Mouse (Mus musculus) hindbrain, embryonic 12.5 days (tissue): ENCODE data around the gene Man1c1. TPM values are rescaled to one million over a fixed set of nuclear protein-coding genes. Genes with fewer than 3 reads are reported as not detected.

Source experiments
- ATAC-seq: fragments of 200-750 bp; cut with Nextera tagmentation; 2 replicates; pipeline ENCODE4 v1.8.0; 2017; ENCODE audit warnings: moderate TSS enrichment; ENCODE audit not compliant: low FRiP score
- H3K27ac ChIP-seq: fragments of 300-500 bp; sonication (generic); 2 replicates; pipeline ENCODE4 v1.5.1; 2016; ENCODE audit warnings: mild to moderate bottlenecking
- H3K27me3 ChIP-seq: fragments of 300-500 bp; sonication (generic); 2 replicates; pipeline ENCODE4 v1.6.1; 2016; ENCODE audit warnings: mild to moderate bottlenecking
- H3K36me3 ChIP-seq: fragments of 300-500 bp; sonication (generic); 2 replicates; pipeline ENCODE4 v1.6.1; 2016; ENCODE audit warnings: mild to moderate bottlenecking
- H3K4me1 ChIP-seq: fragments of 300-500 bp; sonication (generic); 2 replicates; pipeline ENCODE4 v1.6.1; 2016
- H3K4me2 ChIP-seq: fragments of 300-500 bp; sonication (generic); replicated peaks from 2 replicates; pipeline ENCODE4 v1.6.1; 2016; ENCODE audit warnings: mild to moderate bottlenecking
- H3K4me3 ChIP-seq: fragments of 300-500 bp; sonication (generic); 2 replicates; pipeline ENCODE4 v1.5.1; 2016; ENCODE audit warnings: mild to moderate bottlenecking
- H3K9ac ChIP-seq: fragments of 300-500 bp; sonication (generic); 2 replicates; pipeline ENCODE4 v1.6.1; 2016; ENCODE audit warnings: mild to moderate bottlenecking, moderate library complexity
- H3K9me3 ChIP-seq: fragments of 300-500 bp; sonication (generic); replicated peaks from 2 replicates; pipeline ENCODE4 v1.6.1; 2016; ENCODE audit warnings: mild to moderate bottlenecking
- WGBS: fragments of 180-500 bp; shearing (Covaris S2); methylation state at CpG from one replicate; pipeline ENCODE4 v1.1.7; 2016; 5-methylcytosine and 5-hydroxymethylcytosine counted together
- polyA plus RNA-seq: library from polyadenylated mRNA; unstranded; fragments of >200 nt; fragmentation: Nextera tagmentation; extraction: Ambion mirVana; gene quantifications from 2 replicates; pipeline ENCODE4 v1.2.1, GENCODE M21; 2016

Man1c1 gene
- polyA plus RNA-seq, 1 experiment from 2014 or later: 6.4 TPM

DNA sequence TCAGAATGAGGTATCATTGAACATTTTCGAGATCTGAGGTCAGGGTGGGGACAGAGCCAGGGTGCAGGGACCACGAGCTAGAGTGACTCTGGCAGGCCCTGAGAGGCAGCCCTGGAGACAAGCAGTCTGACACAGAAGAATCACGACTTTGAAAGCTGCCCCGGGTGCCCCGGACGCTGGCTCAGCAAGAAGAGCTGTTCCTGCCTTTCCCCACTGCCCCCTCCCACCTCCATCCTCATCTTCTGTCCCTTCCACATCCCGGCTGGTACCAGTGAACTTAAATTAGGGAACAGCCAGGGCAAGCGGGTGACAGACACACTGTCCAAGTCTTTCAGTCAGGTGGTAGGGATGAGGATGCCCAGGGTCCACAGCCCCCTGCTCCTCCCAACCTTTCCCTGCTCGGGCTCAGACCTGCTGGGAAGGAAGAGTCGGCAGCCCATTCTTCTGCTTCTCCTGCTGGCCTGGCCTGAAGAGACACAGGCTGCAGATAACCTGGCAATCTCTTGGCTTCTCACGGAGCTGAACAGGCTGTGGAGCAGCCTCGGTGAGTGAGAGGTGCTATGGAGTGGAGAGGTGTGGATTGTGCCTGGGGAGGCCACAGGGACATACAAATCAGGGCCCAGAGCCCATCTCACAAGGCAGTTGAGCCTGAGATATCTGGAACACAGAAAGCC, 35.6 kb downstream of the Man1c1 start:
- no peak for ATAC-seq
- Histone ChIP-seq H3K27me3 (peaks cover 11% of the 10 kb centered on the region), H3K4me1 (peaks cover 29% of the 10 kb centered on the region), H3K4me2 (no peak overlapping the region), H3K9ac (no peak overlapping the region), H3K4me3 (no peak overlapping the region), H3K27ac (no peak overlapping the region), H3K36me3 (no peaks in the 10 kb centered on the region), H3K9me3 (no peaks in the 10 kb centered on the region)
- 62% methylated on average over 12 of the region's 12 CpGs for WGBS

DNA sequence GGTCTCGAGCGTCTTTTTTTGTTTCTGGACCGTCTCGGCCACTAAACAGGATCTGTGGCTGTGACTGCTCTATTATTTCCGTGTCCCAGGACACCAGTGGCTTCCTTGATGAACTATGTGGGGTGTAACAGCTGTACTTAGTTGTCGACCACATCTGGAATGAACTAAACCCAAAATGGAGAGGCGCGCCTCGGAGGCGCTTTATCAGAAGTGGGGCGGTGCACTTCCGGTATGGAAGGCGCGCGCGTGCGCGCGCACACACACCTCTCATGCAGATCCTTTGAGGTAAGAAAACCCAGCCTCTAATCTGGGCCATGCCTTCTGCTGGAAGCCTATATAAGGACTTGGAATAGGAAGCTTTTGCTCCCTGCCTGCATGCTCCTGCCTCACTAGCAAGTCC, 37.7 kb downstream of the Man1c1 start:
- Histone ChIP-seq H3K4me1 (peaks cover 20% of the 10 kb centered on the region), H3K9me3 (no peaks in the 10 kb centered on the region), H3K27ac (no peak overlapping the region), H3K27me3 (peaks cover 10% of the 10 kb centered on the region), H3K9ac (no peak overlapping the region), H3K36me3 (no peaks in the 10 kb centered on the region), H3K4me2 (no peak overlapping the region), H3K4me3 (no peak overlapping the region)
- ATAC-seq: no peak
- whole genome bisulfite sequencing: 91% methylated on average over 19 of the region's 19 CpGs

DNA sequence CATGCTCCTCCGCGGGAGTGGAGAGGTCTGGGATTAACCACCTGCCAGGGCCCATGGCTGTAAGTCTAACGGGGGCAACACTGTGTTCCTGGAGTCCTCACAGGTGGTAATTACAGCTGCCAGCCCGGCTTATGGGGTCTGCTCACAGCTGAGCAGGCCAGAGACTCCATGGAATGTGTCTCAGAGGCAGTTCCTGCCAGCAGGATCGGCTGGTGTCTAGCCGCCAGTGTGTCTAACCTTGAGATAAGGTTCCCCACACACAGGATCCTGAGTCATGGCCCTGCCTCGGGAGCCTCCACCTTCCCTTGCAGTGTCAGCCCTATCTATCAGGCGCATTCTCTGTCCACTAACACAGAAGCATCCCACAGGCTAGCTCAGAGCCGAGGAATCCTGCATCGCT, 41.0 kb downstream of the Man1c1 start:
- no peak overlapping the region for H3K4me2 ChIP-seq
- no peaks in the 10 kb centered on the region for H3K9me3 ChIP-seq
- ATAC-seq: no peak
- no peaks in the 10 kb centered on the region for H3K36me3 ChIP-seq
- H3K9ac ChIP-seq: no peak overlapping the region
- 0 out of 2 replicates have a peak, but pooled peaks cover 5% of the 10 kb centered on the region for H3K27me3 ChIP-seq
- no peak overlapping the region for H3K4me3 ChIP-seq
- WGBS: 70% methylated on average over 10 of the region's 10 CpGs
- peaks cover 25% of the 10 kb centered on the region for H3K4me1 ChIP-seq
- no peak overlapping the region for H3K27ac ChIP-seq

DNA sequence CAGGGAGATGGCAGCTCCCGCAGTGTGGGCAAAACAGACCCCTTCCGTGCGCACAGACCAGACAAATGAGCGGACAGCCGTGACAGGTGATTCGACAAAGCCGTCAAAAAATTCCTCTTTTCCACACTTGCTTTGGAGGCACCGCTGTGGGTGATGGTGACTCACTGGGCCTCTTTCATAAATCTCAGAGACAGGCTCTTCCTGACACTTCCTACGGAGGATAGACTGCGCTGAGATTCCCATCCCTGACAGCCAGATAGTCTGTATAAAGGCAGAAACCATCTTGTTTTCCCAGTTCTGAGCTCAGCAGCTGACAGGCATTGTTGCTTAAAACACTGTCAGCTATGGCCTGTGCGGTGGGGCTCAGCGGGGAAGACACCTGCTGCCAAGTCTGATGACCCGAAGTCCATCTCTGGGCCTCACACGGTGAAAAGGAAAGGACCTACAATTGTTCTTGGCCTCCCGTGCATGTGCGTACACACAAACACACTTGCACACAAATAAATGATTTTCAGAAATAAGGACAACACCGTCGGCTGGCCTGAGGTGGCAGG, 43.4 kb downstream of the Man1c1 start:
- Histone ChIP-seq H3K4me2 (peak overlapping the region; percentile 52), H3K36me3 (no peaks in the 10 kb centered on the region), H3K9me3 (no peaks in the 10 kb centered on the region), H3K9ac (0 out of 2 replicates have a peak overlapping the region, but pooled peaks have one; percentile 23), H3K4me3 (0 out of 2 replicates have a peak overlapping the region, but pooled peaks have one; percentile 20), H3K27me3 (0 out of 2 replicates have a peak, but pooled peaks cover 11% of the 10 kb centered on the region), H3K27ac (peak overlapping the region; percentile 57; the same call in 1 of the 2 replicates), H3K4me1 (peaks cover 30% of the 10 kb centered on the region)
- 30% methylated on average over 18 of the region's 18 CpGs for WGBS
- no peak for ATAC-seq

DNA sequence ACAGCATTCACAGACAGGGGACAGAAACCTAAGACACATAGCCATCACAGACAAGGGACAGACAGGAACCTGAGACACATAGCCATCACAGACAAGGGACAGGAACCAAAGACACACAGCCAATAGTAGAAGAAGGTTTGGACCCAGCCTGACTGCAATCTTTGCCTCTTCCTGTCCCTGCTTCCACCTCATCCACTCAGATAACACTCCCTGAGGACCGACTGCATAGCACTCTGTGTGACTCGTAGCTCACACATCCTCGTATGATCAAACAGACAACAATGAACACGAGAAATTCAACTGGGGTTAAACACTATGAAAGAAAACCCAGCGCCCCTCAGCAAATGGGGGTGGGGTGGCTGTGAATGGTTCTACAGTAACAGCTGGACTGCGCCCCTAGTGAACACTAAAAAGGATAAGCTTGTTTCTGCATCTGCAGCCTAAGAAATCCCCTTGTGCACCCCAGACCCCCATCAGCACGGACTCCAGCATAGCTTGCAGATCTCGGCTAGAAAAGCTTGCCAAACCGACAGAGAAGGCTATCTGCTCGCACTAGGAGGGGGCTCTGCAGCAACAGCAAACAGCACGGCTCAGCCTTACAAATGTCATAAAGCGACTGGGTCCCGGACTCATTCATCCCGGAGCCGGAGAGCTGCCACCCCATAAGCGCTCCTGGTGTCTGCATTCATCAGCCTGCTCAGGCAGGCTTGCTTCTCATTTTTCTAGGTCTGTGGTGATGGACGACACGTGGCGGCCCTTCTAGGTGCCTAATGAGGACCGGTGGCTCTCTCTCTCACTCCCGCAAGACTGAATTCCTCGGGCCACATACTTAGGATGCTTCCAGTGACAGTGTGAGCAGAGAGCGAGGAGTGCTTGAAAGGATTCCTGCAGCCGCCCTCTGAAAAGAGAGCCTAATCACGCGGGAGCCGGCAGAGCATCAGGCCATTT, 44.5 kb downstream of the Man1c1 start:
- WGBS: 12% methylated on average over 27 of the region's 27 CpGs
- H3K4me1 ChIP-seq: peaks cover 36% of the 10 kb centered on the region
- ATAC-seq: peak; percentile 57

DNA sequence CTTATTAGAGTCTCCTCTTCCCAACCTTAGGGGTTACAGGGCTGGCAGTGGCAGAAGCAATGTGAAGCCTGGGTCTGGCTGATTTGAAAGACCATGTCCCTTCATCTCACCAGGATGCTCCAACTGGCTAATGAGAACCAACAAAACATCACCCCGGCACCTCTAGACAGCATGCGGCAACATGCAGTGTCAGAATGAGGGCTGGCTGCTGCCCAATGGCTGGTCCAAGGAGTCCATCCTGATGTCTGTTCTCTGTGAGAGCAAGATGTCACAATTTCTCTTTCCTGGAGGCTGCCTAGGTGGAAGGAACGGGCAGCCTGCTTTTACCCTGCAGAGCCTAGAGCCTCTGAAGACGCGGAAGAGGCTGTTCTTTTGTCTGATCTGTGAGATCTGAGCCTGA, 46.6 kb downstream of the Man1c1 start:
- Histone ChIP-seq H3K4me3 (no peak overlapping the region), H3K9me3 (no peaks in the 10 kb centered on the region), H3K9ac (no peak overlapping the region), H3K4me2 (no peak overlapping the region), H3K4me1 (peaks cover 38% of the 10 kb centered on the region), H3K27me3 (peaks cover 11% of the 10 kb centered on the region; the same call in 1 of the 2 replicates), H3K27ac (no peak overlapping the region), H3K36me3 (no peaks in the 10 kb centered on the region)
- ATAC-seq: no peak
- WGBS: 65% methylated on average over 5 of the region's 5 CpGs

More for the DNA sequence above, 44.5 kb downstream of the Man1c1 start:
- H3K9me3 ChIP-seq: no peaks in the 10 kb centered on the region
- peak overlapping the region; percentile 57; the same call in 1 of the 2 replicates for H3K27ac ChIP-seq
- H3K4me2 ChIP-seq: peak overlapping the region; percentile 52
- peak overlapping the region; percentile 20 for H3K4me3 ChIP-seq
- H3K36me3 ChIP-seq: no peaks in the 10 kb centered on the region
- H3K9ac ChIP-seq: peak overlapping the region; percentile 43; the same call in 1 of the 2 replicates
- H3K27me3 ChIP-seq: peaks cover 11% of the 10 kb centered on the region; the same call in 1 of the 2 replicates

DNA sequence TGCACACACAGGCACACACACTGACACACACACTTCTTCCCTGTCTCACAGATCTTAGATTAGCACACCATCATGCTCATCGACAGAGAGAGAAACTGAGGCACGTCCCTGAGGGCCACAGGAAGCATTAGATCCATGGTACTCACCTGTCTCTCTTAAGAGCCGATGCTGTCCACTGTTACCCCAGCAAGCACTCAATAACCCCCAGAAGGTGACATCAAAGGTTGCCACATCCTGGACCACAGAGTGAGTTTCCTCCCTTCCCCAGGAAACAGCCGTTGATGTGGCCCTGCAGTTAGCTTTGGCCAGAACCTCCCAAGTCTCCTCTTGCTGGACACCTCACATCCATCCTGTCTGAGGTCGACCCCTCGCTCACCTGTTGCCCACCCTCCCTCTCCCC, 49.7 kb downstream of the Man1c1 start:
- no peak for ATAC-seq
- no peaks in the 10 kb centered on the region for H3K9me3 ChIP-seq
- H3K4me3 ChIP-seq: no peak overlapping the region
- peaks cover 20% of the 10 kb centered on the region for H3K4me1 ChIP-seq
- H3K9ac ChIP-seq: no peak overlapping the region
- H3K36me3 ChIP-seq: no peaks in the 10 kb centered on the region
- H3K4me2 ChIP-seq: no peak overlapping the region
- 89% methylated on average over 6 of the region's 6 CpGs for WGBS
- H3K27ac ChIP-seq: no peak overlapping the region
- H3K27me3 ChIP-seq: peaks cover 9% of the 10 kb centered on the region; the same call in 1 of the 2 replicates

DNA sequence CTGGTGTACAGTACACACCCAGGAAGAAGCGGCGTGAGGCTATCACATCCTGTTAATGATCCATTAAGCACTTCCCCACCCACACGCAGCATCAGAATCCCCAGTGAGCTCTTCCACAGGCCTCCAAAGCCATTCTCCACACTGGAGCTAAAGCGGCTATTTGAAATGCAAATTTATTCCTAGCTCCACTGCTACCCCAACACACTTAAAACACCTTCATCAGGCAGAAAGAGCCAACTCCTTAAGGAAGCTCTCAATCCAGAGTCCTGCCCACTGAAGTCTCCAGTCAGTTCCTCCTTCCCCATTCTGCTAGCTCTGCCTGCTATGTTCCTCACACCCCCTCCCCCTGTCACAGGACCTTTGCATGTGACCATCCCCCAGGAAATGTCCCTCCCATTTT, 51.4 kb downstream of the Man1c1 start:
- H3K9ac ChIP-seq: no peak overlapping the region
- no peak overlapping the region for H3K4me3 ChIP-seq
- no peak for ATAC-seq
- H3K27ac ChIP-seq: no peak overlapping the region
- H3K9me3 ChIP-seq: no peaks in the 10 kb centered on the region
- H3K4me2 ChIP-seq: no peak overlapping the region
- H3K4me1 ChIP-seq: peaks cover 16% of the 10 kb centered on the region
- no peaks in the 10 kb centered on the region for H3K36me3 ChIP-seq
- 70% methylated on average over 4 of the region's 4 CpGs for WGBS
- peaks cover 6% of the 10 kb centered on the region; the same call in 1 of the 2 replicates for H3K27me3 ChIP-seq

DNA sequence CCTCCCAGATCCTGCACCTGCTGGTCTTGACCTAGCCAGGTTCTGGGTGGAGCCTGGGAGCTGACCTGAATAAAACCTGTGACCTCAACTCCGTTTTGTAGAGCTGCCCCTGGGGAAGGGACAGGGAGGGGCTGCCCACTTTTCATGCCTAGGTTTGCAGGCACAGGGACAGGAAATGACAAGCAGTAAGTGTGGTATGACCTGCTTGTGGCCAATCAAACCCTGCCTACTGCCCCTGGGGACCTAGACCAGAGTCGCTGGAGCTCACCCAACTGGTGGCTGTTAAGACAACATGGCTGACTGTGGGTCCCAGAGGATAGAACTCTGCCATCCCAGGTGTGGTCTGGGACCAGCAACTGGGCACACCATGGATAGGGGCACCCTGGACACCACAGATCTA, 51.9 kb downstream of the Man1c1 start:
- no peak overlapping the region for H3K9ac ChIP-seq
- no peak overlapping the region for H3K27ac ChIP-seq
- H3K4me2 ChIP-seq: no peak overlapping the region
- H3K9me3 ChIP-seq: no peaks in the 10 kb centered on the region
- H3K4me1 ChIP-seq: peaks cover 15% of the 10 kb centered on the region
- no peaks in the 10 kb centered on the region for H3K36me3 ChIP-seq
- WGBS: 74% methylated on average over 2 of the region's 2 CpGs
- H3K27me3 ChIP-seq: peaks cover 4% of the 10 kb centered on the region; the same call in 1 of the 2 replicates
- no peak for ATAC-seq
- no peak overlapping the region for H3K4me3 ChIP-seq

DNA sequence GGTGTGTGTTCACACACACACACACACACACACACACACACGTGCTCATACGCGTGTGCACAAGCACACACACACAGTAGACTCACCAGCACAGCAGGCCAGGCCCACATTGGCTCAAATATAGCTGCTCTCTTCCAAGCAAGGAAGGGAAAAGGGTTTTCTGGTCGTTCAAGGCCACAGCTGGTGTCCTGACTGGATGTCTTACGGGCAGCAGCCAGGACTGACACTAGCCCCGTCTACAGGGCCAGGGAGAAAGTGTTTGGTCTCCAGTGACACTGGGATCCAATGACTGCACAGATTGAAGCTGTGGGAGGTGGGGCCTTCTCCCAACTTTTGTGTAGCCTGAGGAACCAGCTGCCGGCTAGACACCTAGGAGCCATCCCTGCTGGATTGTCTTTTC, 52.7 kb downstream of the Man1c1 start:
- no peaks in the 10 kb centered on the region for H3K36me3 ChIP-seq
- peaks cover 14% of the 10 kb centered on the region for H3K4me1 ChIP-seq
- H3K9ac ChIP-seq: no peak overlapping the region
- H3K4me3 ChIP-seq: no peak overlapping the region
- no peak overlapping the region for H3K4me2 ChIP-seq
- ATAC-seq: no peak
- 63% methylated on average over 7 of the region's 7 CpGs for WGBS
- peaks cover under 1% of the 10 kb centered on the region; the same call in 1 of the 2 replicates for H3K27me3 ChIP-seq
- H3K27ac ChIP-seq: no peak overlapping the region
- H3K9me3 ChIP-seq: no peaks in the 10 kb centered on the region

DNA sequence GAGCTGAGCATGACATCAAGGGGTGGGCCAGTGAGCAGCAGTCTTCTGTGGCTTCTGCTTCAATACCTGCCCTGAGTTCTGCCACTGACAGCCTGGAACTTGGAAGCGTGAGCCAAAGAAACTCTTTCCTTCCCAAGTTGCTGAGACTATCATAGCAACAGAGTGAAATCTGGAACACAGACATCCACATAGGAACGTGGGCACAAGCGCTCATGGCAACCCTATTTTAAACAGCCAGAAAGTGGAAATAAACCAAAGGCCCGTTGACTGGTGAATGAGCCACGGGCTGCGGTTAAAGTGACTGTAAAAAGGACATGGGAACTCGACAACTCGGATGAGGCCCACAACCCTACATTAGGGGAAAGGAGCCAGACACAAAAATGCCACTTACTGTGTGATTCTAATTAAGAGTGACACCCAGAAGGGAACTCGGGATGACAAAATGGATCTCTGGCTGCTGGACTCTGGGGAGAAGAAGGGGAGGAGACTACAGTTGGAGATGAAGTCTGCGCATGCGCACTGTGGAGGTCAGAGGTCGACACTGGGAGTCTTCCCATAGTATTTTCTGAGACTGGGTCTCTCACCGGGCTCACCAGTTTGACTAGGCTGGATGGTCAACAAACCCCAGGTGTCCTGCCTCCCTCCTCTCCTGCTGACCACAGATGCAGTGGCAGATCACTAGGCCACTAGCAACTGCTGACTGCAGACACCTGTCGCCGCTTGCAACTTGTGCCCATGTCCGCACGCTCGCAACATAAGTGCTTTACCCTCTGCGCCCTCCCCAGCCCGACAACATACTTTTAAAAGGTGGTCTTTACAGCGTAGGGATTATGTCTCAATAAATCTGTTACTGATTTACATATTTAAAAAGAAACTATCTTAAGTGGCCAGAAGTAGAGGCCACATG, 58.8 kb downstream of the Man1c1 start:
- 89% methylated on average over 21 of the region's 21 CpGs for WGBS
- Histone ChIP-seq H3K9ac (no peak overlapping the region), H3K9me3 (no peaks in the 10 kb centered on the region), H3K4me2 (no peak overlapping the region), H3K36me3 (no peaks in the 10 kb centered on the region), H3K27ac (no peak overlapping the region), H3K4me3 (no peak overlapping the region), H3K4me1 (peaks cover 7% of the 10 kb centered on the region; the same call in 1 of the 2 replicates), H3K27me3 (no peaks in the 10 kb centered on the region)
- ATAC-seq: no peak
